Mouse (Mus musculus) midbrain, embryonic 16.5 days (tissue): ENCODE results near the gene Supt3. TPM values are rescaled to one million over a fixed set of nuclear protein-coding genes. Genes with fewer than 3 reads are reported as not detected.

Experiments
- ATAC-seq: fragments of 200-750 bp; cut with Nextera tagmentation; 2 replicates; pipeline ENCODE4 v1.8.0; 2017; ENCODE audit warnings: moderate TSS enrichment
- H3K27ac ChIP-seq: fragments of 300-500 bp; sonication (generic); 2 replicates; pipeline ENCODE4 v1.5.1; 2014; ENCODE audit warnings: mild to moderate bottlenecking, low read length, mixed read lengths
- H3K27me3 ChIP-seq: fragments of 300-500 bp; sonication (generic); 2 replicates; pipeline ENCODE4 v1.6.1; 2014; ENCODE audit warnings: low read depth, low read length, mixed read lengths; ENCODE audit not compliant: control insufficient read depth, insufficient read depth
- H3K36me3 ChIP-seq: fragments of 300-500 bp; sonication (generic); 2 replicates; pipeline ENCODE4 v1.6.1; 2014; ENCODE audit warnings: mild to moderate bottlenecking, low read length, moderate library complexity, mixed read lengths; ENCODE audit not compliant: control insufficient read depth, insufficient read depth
- H3K4me1 ChIP-seq: fragments of 300-500 bp; sonication (generic); 2 replicates; pipeline ENCODE4 v1.6.1; 2014; ENCODE audit warnings: mild to moderate bottlenecking, low read length, mixed read lengths; ENCODE audit not compliant: control insufficient read depth, insufficient read depth
- H3K4me2 ChIP-seq: fragments of 300-500 bp; sonication (generic); 2 replicates; pipeline ENCODE4 v1.6.1; 2014; ENCODE audit warnings: mild to moderate bottlenecking, low read length, mixed read lengths
- H3K4me3 ChIP-seq: fragments of 300-500 bp; sonication (generic); 2 replicates; pipeline ENCODE4 v1.5.1; 2014; ENCODE audit warnings: low read depth, mild to moderate bottlenecking, low read length, moderate library complexity, mixed read lengths
- H3K9ac ChIP-seq: fragments of 300-500 bp; sonication (generic); 2 replicates; pipeline ENCODE4 v1.6.1; 2014; ENCODE audit warnings: low read depth, low read length, mixed read lengths
- H3K9me3 ChIP-seq: fragments of 300-500 bp; sonication (generic); replicated peaks from 2 replicates; pipeline ENCODE4 v1.6.1; 2014; ENCODE audit warnings: mild to moderate bottlenecking, low read length, mixed read lengths; ENCODE audit not compliant: control insufficient read depth, poor library complexity, severe bottlenecking
- WGBS: fragments of 180-500 bp; shearing (Covaris S2); extraction: QIAGEN DNeasy Blood & Tissue Kit; methylation state at CpG from one replicate; pipeline ENCODE4 v1.1.7; 2014; 5-methylcytosine and 5-hydroxymethylcytosine counted together
- polyA plus RNA-seq: library from polyadenylated mRNA; unstranded; fragments of >200 nt; fragmentation: Nextera tagmentation; extraction: Ambion mirVana; gene quantifications from 2 replicates; pipeline ENCODE4 v1.2.1, GENCODE M21; 2015

Gene Supt3
- polyA plus RNA-seq, 1 experiment from 2014 or later = 21.8 TPM

GRCm38 (mm10) chr17:44970255-44970654 is 193.3 kb downstream of the Supt3 start:
- H3K4me1 ChIP-seq = no peaks in the 10 kb centered on the region
- no peak overlapping the region for H3K9ac ChIP-seq
- no peaks in the 10 kb centered on the region for H3K9me3 ChIP-seq
- ATAC-seq = no peak
- no peak overlapping the region for H3K4me2 ChIP-seq
- H3K27me3 ChIP-seq = no peaks in the 10 kb centered on the region
- no peak overlapping the region for H3K4me3 ChIP-seq
- 95% methylated on average over 3 of the region's 3 CpGs for WGBS
- no peak overlapping the region for H3K27ac ChIP-seq
- no peaks in the 10 kb centered on the region for H3K36me3 ChIP-seq

- WGBS = 57% methylated on average over 4 of the region's 4 CpGs
- no peak for ATAC-seq
- H3K27ac ChIP-seq = no peak overlapping the region
Observed at GRCm38 (mm10) chr17:44973489-44973888, 196.5 kb downstream of the Supt3 start.

GRCm38 (mm10) chr17:44977690-44978089 is 200.7 kb downstream of the Supt3 start:
- H3K36me3 ChIP-seq = no peaks in the 10 kb centered on the region
- WGBS = 100% methylated on average over 2 of the region's 2 CpGs
- H3K9ac ChIP-seq = no peak overlapping the region
- no peak for ATAC-seq
- no peaks in the 10 kb centered on the region for H3K9me3 ChIP-seq
- no peaks in the 10 kb centered on the region for H3K4me1 ChIP-seq
- no peaks in the 10 kb centered on the region for H3K27me3 ChIP-seq
- H3K27ac ChIP-seq = no peak overlapping the region
- no peak overlapping the region for H3K4me2 ChIP-seq
- no peak overlapping the region for H3K4me3 ChIP-seq

More at GRCm38 (mm10) chr17:44973489-44973888, 196.5 kb downstream of the Supt3 start:
- no peaks in the 10 kb centered on the region for H3K9me3 ChIP-seq
- no peak overlapping the region for H3K4me2 ChIP-seq
- H3K27me3 ChIP-seq = no peaks in the 10 kb centered on the region
- no peaks in the 10 kb centered on the region for H3K4me1 ChIP-seq
- H3K4me3 ChIP-seq = no peak overlapping the region
- no peaks in the 10 kb centered on the region for H3K36me3 ChIP-seq
- H3K9ac ChIP-seq = no peak overlapping the region

GRCm38 (mm10) chr17:44987964-44988363 is 211.0 kb downstream of the Supt3 start:
- no peak overlapping the region for H3K4me2 ChIP-seq
- WGBS = 89% methylated on average over 2 of the region's 2 CpGs
- H3K36me3 ChIP-seq = no peaks in the 10 kb centered on the region
- H3K4me1 ChIP-seq = no peaks in the 10 kb centered on the region
- H3K27ac ChIP-seq = no peak overlapping the region
- ATAC-seq = no peak
- H3K9me3 ChIP-seq = no peaks in the 10 kb centered on the region
- no peak overlapping the region for H3K9ac ChIP-seq
- no peaks in the 10 kb centered on the region for H3K27me3 ChIP-seq
- no peak overlapping the region for H3K4me3 ChIP-seq

- H3K27ac ChIP-seq = no peak overlapping the region; the same call in 1 of the 2 replicates
- no peak overlapping the region for H3K9ac ChIP-seq
- no peak for ATAC-seq
- no peaks in the 10 kb centered on the region for H3K27me3 ChIP-seq
- WGBS = 80% methylated on average over 4 of the region's 4 CpGs
- H3K4me2 ChIP-seq = no peak overlapping the region
- no peaks in the 10 kb centered on the region for H3K9me3 ChIP-seq
- H3K36me3 ChIP-seq = no peaks in the 10 kb centered on the region
- no peaks in the 10 kb centered on the region for H3K4me1 ChIP-seq
- H3K4me3 ChIP-seq = no peak overlapping the region
Observed at GRCm38 (mm10) chr17:45003311-45003710, 226.4 kb downstream of the Supt3 start.

- 84% methylated on average over 13 of the region's 13 CpGs for WGBS
- no peak for ATAC-seq
Observed at GRCm38 (mm10) chr17:45004477-45005170, 227.7 kb downstream of the Supt3 start.

GRCm38 (mm10) chr17:45007461-45007860 is 230.5 kb downstream of the Supt3 start:
- H3K27ac ChIP-seq = no peak overlapping the region
- no peak overlapping the region for H3K4me3 ChIP-seq
- ATAC-seq = no peak
- H3K9ac ChIP-seq = no peak overlapping the region
- no peaks in the 10 kb centered on the region for H3K4me1 ChIP-seq
- H3K4me2 ChIP-seq = no peak overlapping the region
- H3K27me3 ChIP-seq = no peaks in the 10 kb centered on the region
- H3K36me3 ChIP-seq = no peaks in the 10 kb centered on the region
- no peaks in the 10 kb centered on the region for H3K9me3 ChIP-seq
- 89% methylated on average over 1 of the region's 1 CpGs for WGBS

More at GRCm38 (mm10) chr17:45004477-45005170, 227.7 kb downstream of the Supt3 start:
- Histone ChIP-seq H3K4me1 (no peaks in the 10 kb centered on the region), H3K27me3 (no peaks in the 10 kb centered on the region), H3K27ac (no peak overlapping the region), H3K4me3 (no peak overlapping the region), H3K9ac (no peak overlapping the region), H3K36me3 (no peaks in the 10 kb centered on the region), H3K9me3 (no peaks in the 10 kb centered on the region), H3K4me2 (no peak overlapping the region)

GRCm38 (mm10) chr17:45008663-45009062 is 231.7 kb downstream of the Supt3 start:
- Histone ChIP-seq H3K4me1 (no peaks in the 10 kb centered on the region), H3K36me3 (no peaks in the 10 kb centered on the region), H3K27ac (no peak overlapping the region), H3K4me2 (no peak overlapping the region), H3K27me3 (no peaks in the 10 kb centered on the region), H3K4me3 (no peak overlapping the region), H3K9ac (no peak overlapping the region), H3K9me3 (no peaks in the 10 kb centered on the region)
- ATAC-seq = no peak
- 65% methylated on average over 4 of the region's 4 CpGs for WGBS

- WGBS = 93% methylated on average over 2 of the region's 2 CpGs
- H3K9ac ChIP-seq = no peak overlapping the region
- H3K4me2 ChIP-seq = no peak overlapping the region
- no peaks in the 10 kb centered on the region for H3K27me3 ChIP-seq
- no peaks in the 10 kb centered on the region for H3K9me3 ChIP-seq
- H3K36me3 ChIP-seq = no peaks in the 10 kb centered on the region
- H3K27ac ChIP-seq = no peak overlapping the region
- H3K4me3 ChIP-seq = no peak overlapping the region
- H3K4me1 ChIP-seq = no peaks in the 10 kb centered on the region
- ATAC-seq = no peak
Observed at GRCm38 (mm10) chr17:45010409-45010808, 233.5 kb downstream of the Supt3 start.
